Mouse (Mus musculus) gastrocnemius, postnatal 4 days (tissue): ENCODE data around the gene Atxn7l3. TPM values are rescaled to one million over a fixed set of nuclear protein-coding genes. Genes with fewer than 3 reads are reported as not detected.

Experiments
- DNase-seq, 2 experiments: peaks; one replicate each; pipeline ENCODE4 v3.0.0; 2021 to 2022; ENCODE audit warnings: low spot score in 2 of 2, mixed read lengths in 2 of 2
- long read RNA-seq, 2 experiments: library from polyadenylated mRNA; stranded (forward); transcript quantifications; one replicate each; pipeline ENCODE4 v2.0.0; 2021
- total RNA-seq, 2 experiments: library from RNA; stranded (reverse); gene quantifications; 2 replicates each; pipeline ENCODE4 v1.2.3; 2021

The Atxn7l3 gene
- 10 to 100 TPM; 40.3 to 40.9 TPM for total RNA-seq
- long read RNA-seq, experiment 1, transcript Atxn7l3-201 (13 exons, 3,688 nt) = major isoform, 7 of 27 reads
- long read RNA-seq, experiment 1, partial matches to known transcripts = 1 of 27 reads
- long read RNA-seq, experiment 1, other reads (novel, unspliced or antisense) = 17 of 27 reads
- long read RNA-seq, experiment 2, transcript Atxn7l3-201 (13 exons, 3,688 nt) = major isoform, 10 of 31 reads
- long read RNA-seq, experiment 2, partial matches to known transcripts = 2 of 31 reads
- long read RNA-seq, experiment 2, other reads (novel, unspliced or antisense) = 19 of 31 reads

DNA sequence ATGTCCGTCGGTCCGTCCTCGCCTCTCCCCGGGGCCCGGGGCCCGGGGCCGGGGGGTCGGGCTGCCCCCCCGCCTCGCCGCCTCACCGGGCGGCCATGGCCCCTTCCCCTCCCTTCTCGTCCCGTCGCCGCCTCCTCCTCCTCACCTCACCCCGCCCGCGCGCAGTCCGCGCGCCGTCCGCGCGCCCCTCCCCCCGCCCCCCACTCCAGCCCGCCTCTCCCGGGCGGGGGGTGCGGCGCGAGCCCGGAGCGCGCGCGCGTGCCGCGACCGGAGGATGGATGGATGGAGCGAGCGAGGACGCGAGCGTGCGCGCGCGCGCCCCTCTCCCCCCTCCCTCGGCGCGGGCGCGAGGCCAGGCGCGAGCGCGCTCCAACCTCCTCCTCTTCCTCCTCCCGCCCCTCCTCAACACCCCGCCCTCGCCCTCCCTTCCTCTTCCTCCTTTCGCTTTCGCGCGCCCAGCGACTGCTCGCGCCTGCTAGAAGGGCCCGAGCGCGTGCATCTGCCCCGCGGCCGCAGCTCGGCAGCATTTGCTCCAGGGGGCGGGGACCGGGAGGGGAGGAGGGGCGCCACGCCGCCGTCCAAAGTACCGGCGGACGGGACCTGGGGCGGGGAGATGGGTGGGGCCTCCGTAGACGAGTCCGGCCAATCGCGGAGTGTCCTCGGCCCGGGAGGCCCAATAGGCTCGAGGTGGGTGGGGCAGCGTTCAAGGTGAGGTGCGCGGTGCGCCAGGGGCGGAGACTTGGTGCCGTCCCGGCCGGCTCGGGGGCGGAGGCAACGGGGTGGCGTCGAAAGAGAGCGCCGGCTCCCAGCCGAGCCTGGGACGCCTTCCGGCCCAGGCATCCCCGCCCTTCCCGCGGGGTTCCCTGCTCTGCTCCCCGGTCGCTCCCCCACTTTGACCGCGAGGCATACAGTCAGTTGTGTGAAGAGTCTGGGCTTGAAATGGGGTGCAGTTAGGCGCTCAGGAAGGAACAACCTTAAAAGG, at the start of gene Atxn7l3:
Gene Atxn7l3 (minus strand): TSS at position 141 of the 982 bp plus-strand sequence.
- DNase-seq = peak; percentile 95 to 98

DNA sequence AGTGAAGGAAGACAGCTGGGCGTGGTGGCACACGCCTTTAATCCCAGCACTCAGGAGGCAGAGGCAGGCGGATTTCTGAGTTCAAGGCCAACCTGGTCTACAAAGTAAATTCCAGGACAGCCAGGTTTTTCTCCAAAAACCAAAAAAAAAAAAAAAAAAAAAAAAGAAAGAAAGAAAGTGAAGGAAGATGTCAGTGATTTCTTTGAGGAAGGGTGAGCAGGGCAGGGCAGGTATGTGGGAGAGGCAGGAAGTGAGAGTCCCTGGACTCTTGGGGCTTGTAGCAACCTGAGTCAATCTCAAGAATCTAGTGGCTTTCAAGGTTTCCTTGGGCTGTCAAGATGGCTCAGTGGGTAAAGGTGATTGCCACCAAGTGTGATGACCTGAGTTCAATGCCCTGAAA, 48.0 kb upstream of the Atxn7l3 start:
- DNase-seq = no peak

DNA sequence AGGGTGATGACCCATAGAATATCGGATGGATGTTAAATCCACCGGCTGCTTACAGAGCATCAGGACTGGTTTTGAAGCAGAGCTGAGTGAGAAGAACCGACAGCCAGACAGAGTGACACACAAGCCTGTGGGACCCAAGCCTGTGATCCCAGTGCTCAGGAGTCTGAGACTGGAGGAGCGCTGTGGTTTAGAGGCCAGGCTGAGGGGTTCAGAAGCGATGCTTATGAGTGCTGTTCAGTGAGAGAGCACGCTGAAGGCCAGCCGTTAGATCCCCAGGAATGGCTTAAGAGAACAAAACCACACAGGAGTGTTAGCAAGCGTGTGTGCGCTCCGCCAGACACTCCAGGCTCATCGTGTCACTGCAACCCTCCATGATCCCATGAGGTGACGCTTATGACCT, 46.3 kb upstream of the Atxn7l3 start:
- no peak for DNase-seq

DNA sequence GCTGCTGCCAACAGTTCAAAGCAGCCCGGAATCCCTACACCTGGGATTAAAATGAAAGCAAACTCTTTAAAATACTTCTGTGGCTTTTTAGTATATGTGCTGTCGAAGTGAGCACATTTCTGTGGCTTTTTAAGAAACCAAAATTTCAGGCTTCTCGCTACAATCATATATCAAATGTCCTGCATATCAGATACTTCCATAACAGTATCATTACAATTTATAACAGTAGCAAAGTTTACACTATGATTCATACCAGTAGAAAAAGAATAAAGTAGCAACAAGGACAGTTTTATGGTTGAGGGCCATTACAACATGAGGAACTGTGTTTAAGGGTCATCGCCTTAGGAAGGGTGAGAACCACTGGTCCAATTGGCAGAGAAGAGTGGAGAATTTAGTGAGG, 44.7 kb upstream of the Atxn7l3 start:
- no peak for DNase-seq

DNA sequence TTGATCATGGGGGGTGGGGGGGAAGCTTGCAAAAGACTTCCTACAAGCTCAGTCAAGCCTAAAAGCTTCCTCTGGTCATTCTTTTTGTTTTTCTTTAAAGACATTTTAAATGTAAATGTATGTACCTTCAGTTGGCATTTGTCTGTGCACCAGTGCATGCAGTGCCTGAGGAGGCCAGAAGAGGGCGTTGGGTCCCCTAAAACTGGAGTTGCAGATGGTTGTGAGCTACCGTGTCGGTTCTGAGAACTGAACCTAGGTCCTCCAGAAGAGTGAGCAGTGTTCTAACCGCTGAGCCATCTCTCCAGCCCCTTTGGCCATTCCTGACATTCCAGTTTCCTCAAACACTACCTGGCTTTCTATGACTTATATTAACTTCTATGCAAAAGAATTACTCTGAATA, 43.2 kb upstream of the Atxn7l3 start:
- DNase-seq = no peak

DNA sequence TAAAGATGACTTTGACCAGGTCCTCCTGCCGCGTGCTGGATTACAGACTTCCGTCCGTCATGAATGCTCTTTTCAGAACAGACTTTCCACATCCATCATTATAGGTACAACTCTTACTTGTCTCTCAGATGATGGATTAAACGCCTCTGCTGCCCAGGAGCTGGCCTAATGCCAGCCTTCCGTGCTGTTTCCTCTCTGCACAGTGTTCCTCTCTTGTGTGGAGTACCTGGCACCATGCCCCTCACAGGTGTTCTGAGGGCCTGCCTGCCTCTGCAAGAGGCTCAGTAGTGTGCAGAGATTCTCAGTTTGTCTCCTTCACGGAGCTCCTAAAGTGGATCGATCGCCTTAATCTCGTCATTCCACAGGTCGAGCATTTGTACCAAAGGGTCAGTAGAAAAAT, 42.8 kb upstream of the Atxn7l3 start:
- no peak for DNase-seq

DNA sequence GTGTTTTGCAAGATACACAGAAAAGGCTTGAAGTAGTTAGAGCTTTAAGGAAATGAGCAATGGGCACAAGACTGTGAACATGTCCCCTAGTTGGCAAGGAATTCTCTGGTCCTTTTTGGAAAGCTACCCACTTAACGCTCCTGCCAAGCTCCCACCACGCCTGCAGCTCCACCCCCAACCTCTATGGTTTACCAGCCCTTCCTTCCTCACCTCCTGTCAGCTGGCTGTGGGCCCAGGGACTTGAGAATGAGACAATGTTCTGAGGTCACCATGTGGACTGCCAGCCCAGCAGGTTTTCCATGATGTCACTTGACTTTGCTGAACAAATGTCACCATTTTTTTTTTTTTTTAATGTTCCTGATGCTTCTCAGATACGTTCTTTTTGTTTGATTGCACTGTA, 42.1 kb upstream of the Atxn7l3 start:
- DNase-seq = peak in 1 of 2 experiments; percentile 57

DNA sequence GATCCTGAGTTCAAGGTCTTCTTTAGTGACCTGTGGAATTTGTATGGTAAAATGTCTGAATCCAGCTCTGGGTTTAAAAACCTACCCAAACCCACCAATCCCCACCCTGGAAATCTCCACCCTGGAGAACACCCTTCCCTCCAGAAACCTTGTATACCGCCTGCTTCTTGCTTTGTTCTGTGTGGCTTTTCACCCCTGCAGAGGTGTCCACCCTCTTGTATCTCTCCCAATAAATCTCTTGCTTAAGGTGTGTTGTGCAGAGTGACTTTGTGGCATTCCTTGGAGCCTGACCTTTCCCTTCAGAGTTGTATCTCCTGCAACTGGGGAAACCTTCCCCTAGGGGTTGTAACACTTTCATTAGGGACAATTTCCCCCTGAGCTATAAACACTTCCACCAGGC, 41.5 kb upstream of the Atxn7l3 start:
- DNase-seq = no peak

DNA sequence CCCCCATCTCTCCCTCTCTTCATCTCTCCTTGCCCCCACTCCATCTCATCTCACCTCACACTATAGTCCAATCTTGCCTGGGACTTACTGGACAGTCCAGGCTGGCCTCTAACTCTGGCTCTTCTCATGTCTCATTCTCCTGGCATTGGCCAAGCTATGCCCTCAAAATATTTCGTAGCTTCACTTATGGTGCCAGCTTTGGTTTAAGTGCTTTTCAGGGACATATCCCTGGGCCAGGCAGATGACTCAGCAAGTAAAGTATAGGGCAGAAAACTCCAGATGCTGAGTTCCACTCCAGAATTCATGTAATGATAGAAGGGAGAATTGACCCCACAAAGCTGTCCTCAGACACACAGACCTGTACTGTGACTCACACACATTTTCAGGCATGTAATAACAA, 39.8 kb upstream of the Atxn7l3 start:
- no peak for DNase-seq

DNA sequence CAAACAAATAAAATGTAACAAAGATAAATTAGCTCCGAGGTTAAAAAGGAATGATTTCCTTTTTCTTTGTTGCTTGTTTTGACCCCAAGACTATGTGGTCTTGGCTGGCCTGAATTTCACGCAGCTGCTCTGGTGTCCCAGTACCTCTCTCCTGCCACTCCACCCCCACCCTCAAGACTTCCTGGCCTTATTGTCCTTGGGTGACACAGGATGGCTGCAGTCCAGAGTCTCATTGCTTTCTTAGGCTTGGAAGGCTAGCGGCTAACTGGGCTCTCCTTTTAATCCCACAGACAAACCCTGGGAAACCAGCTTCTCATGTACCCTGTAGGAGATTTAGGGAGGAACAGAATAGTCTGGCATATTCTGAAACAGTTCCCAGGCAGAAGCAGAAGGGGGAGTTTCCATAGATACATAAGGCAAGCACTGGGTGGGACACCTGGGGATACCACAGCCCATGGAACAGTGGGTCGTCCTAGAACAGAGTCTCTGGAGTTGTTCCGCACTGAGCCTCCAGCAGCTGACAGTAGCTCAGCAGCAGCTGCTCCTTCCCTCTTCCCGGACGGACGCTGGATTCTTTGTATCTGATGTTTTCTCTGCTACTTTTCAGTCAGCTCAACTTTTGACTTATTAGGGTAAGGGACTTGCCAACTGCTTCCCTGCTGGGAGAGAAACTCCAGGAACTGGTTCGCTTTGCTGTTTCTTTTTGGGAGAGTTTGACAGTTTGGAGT, 38.7 kb upstream of the Atxn7l3 start:
- DNase-seq = peak in 1 of 2 experiments; percentile 38

DNA sequence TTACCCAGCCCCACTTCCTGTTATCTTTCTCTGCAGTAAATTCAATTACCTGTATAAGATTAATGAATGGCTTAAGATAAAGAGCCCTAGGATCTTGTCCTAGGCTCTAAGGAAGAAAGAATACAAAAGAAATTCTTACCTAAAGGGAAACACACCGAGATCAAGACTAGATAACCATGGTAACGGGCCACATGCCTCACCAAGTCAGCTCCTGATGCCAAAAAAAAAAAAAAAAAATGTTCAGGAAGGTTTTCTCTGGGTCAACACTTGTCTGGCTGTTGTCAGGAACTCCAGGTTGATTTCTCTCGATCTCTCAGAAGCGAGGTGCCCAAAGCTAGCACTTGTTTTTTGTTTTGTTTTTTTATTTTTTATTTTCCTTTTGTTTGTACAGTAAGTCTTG, 37.6 kb upstream of the Atxn7l3 start:
- no peak for DNase-seq

DNA sequence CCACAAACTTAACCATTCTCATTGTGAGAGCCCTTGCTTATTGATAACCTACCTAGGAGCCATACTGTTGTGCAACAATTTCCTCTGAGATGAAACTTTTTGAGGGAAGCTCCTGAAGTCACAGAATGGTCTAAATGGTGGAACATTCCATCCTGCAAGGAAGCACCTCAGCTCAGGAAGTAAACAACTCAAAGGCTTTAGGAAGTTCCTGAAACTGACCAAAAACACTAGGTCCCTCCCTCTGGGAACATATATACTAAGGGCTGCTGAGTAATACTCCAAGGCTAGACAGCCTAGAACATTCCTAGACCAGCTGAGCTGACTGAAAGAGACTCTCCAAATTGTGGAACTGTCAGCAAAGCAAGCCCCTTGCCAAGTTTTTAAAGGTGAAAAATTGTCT, 36.6 kb upstream of the Atxn7l3 start:
- DNase-seq = no peak

DNA sequence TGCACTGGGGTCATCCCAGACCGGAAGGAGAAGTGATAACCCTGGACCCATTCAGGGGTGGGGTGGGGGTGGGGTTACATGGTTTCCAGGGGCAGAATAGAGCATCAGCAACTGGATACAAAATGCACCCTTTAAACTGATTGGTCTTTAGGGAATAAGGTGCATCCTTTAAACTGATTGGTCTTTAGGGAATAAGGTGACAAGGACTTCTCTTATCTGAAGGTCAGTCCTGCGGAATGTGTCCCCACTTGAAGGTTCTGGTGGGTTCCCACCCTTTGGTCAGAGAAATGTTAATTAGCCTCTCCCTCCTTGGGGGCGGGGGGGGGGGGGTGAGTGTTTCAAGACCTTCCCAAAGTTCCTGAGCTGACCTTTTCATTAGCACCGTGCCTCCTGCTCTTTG, 35.4 kb upstream of the Atxn7l3 start:
- no peak for DNase-seq

DNA sequence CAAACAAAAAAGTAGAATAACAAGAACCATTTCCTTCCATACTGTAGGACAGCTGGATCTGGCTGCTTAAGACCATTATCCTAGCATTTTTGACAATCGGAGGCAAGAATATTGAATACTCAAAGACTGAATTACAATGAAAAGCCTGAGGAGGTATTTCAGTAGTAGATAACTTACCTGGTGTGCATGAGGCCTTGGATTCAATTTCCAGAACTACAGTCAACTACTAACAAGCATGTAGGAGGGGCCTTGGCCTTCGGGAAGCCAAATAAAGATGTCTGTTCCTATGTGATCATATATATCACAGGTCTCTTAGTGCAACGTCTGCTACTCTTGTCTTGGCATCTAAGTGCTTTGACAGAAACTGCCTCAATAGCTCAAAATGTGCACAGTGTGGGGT, 33.6 kb upstream of the Atxn7l3 start:
- no peak for DNase-seq

DNA sequence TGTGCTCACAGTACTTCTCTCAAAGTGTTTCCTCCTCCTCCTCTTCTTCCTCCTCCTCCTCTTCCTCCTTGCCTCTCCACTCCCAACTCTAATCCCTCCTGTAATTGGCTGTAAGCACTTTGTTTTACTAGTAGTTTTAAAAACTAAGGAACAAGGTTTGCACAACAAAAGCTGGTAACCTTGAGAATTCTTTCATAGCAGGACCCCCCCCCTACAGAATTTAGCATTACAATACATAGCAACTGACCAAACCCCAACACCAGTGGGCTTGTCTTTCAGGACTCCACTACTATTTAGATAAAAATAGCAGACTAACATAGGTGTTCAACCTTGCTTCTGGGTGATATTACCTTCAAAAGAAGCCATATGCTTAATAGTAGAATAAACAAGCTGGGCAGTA, 33.1 kb upstream of the Atxn7l3 start:
- DNase-seq = no peak

DNA sequence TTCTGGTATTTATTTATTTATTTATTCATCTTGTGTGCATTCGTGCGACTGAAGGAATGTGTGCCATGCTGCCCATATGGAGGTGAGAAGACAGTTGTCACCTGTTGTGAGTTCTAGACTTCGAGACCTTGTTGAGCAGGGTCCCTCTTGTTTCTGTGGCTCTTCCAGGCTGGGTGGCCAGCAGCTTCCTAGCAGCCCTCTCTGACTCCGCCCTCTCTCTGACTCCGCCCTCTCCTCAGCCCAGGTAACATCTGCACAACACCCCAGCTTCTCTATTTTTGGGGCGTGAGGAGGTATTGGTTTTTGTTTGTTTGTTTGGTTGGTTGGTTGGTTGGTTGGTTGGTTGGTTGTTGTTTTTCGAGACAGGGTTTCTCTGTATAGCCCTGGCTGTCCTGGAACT, 31.4 kb upstream of the Atxn7l3 start:
- no peak for DNase-seq

DNA sequence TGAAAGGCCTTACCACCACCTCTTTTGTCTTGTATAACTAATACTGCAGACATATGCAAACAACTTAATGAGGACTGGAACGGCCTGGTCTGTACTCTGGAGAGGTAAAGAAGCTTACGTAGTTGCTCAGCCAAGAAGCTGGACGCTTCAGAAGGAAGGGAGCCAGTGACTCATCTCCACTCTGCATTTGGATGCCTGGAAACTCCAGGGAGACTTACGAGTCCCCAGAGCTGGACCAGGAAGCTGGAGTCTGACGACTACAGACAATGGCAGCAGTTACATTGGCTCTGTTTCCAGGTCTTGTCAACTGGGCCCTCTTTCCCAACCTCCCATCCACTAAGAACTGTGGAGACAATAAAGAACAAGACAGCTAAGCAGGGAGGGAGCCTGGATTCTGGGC, 30.8 kb upstream of the Atxn7l3 start:
- no peak for DNase-seq

DNA sequence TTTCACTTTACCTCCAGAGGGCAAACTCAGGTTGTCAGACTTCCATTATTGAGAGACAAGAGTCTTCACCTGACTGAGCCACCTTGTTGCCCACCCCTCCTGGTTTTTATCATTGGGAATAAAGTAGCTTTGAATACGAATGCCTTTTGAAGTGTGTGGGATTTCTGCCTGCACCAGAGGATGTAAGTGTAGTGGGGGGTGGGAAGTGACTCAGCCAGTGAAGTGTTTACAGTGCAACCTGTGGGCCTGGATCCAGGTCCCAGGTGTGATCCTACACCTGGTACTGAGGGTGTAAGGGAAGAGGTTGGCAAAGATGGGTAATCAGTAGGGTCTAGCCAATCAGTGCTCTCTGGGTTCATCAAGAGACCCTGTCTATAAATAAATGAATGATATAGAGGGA, 27.1 kb upstream of the Atxn7l3 start:
- no peak for DNase-seq

DNA sequence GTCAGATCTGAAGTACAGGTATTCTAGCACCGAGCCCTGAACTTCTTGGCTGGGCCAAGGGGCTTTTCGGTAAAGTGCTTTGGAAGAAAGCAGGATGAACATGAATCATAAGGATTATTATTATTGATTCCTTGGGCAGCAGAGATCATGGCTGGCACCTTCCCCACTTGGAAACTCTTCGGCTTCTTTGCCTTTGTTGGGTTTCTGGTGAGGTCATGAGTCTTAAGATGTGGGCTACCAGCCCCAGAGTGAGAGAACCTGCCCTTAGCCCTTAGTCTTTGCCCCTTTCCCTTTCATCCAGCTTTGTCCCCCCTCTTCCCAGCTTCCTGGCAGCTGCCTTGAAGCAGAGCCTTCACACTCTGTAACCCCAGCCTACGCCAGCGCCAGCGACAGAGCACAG, 25.5 kb upstream of the Atxn7l3 start:
- no peak for DNase-seq

DNA sequence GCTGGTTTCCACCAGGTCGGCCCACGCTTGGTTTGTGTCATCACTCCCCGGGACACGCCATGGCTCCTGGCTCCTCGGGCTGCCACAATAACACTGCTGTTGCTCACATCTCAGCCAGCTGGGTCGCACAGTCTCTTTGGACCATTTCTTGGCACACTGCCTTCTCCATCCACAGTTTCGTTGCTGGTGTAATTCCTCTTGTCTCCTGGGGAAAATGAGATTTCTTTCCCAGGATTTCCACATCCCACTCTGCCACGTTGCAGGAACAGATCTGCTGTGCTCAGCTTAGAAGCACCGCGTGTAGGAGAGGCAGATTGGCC, 24.2 kb upstream of the Atxn7l3 start:
- peak; percentile 69 to 81 for DNase-seq

DNA sequence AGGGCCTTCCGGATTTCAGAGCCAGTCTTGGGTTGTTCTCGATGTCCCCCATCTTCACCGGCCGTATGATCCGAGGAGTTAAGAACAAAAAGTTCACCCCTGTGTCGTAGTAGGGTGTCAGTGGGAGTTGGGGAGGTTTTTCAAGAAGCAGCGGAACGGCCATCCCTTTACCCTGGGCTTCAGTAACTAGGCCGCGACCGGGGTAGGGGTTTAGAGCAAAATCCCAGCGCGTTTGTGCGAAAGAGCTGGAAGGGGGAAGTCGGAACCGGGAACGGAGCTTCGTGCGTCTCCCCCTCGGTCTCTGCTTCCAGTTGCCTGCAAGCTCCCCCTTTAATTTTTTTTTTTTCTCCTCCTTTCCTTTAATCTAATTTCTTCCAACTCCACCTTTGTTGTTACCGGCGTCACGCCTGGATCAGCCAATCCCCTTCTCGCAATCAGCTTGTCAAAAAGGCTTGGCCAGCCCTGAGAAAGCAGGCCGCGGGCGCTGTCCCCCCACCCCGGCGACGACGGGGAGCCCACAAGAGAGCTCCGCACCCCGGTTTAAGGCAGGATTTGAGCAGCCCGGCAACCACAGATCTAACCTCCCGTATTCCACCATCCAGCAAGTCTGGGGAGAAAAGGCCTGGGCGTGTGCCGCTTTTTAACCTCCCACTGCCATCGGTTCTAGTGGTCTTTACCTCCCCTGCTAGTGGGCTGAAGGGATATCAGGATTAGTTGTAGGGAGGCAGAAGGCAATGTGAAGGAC, 23.7 kb upstream of the Atxn7l3 start:
- peak; percentile 67 to 81 for DNase-seq
